Mouse (Mus musculus): ENCODE results near the gene Tiam2. TPM values are rescaled to one million over a fixed set of nuclear protein-coding genes. Genes with fewer than 3 reads are reported as not detected.

The Tiam2 gene
- total and polyA plus RNA-seq, 3 experiments = 5.9 to 9.5 (median 9.4) TPM

DNA sequence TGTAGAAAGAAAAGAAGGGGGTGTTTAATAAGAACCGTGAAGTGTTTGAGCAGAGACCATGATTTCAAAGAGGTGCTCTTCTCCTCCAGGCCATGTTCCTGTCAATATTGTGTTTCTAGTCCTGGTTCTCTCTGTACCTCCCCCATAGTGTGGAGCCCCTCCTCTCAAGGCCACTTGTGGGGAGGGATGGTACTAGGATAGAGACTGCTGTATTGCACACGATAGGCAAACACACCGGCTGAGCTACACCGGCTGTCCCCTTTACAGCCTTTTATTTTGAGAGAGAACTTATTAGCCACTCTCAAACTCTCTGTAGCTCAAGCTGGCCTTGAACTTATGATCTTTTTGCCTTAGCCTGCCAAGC is 11.1 kb downstream of the Tiam2 start:
- DNase-seq (ENCODE audit: extremely low read depth) = no peak
- H3K27ac ChIP-seq (ENCODE audit: insufficient read depth, low read depth) = no peak overlapping the region
- no peaks in the 10 kb centered on the region for H3K27me3 ChIP-seq (replicated peaks)
- TF ChIP-seq ZNF384 (IDR thresholded peaks at IDR 0.05; ENCODE audit: low read depth, low read length) = no peak
- no peak for TF ChIP-seq HCFC1 (IDR thresholded peaks at IDR 0.05; ENCODE audit: low read depth, low read length)
- no peak for TF ChIP-seq MAZ (IDR thresholded peaks at IDR 0.05; ENCODE audit: low read depth, low read length)
- no peak for TF ChIP-seq GABPA (IDR thresholded peaks at IDR 0.05; ENCODE audit: insufficient replicate concordance, low read depth, low read length)
- TF ChIP-seq MXI1 (IDR thresholded peaks at IDR 0.05; ENCODE audit: low read depth, low read length) = no peak
- no peak for TF ChIP-seq POLR2A (IDR thresholded peaks at IDR 0.05; ENCODE audit: low read depth, low read length)
- TF ChIP-seq ETS1 (conservative IDR thresholded peaks at IDR 0.05; ENCODE audit: low read depth, low read length) = no peak
- no peak for TF ChIP-seq CTCF (conservative IDR thresholded peaks at IDR 0.05 in 1 of 2, IDR thresholded peaks at IDR 0.05 in 1 of 2; ENCODE audit: low read depth in 2 of 2, low read length in 2 of 2)
- no peak for TF ChIP-seq RAD21 (IDR thresholded peaks at IDR 0.05; ENCODE audit: low read depth, low read length)
- TF ChIP-seq TCF12 (IDR thresholded peaks at IDR 0.05; ENCODE audit: low read depth, low read length) = no peak
- no peak for TF ChIP-seq SIN3A (IDR thresholded peaks at IDR 0.05; ENCODE audit: low read length)
- TF ChIP-seq CHD1 (IDR thresholded peaks at IDR 0.05; ENCODE audit: low read depth, low read length) = no peak
- no peak for TF ChIP-seq ZMIZ1 (IDR thresholded peaks at IDR 0.05; ENCODE audit: low read depth, low read length)
- TF ChIP-seq RCOR1 (conservative IDR thresholded peaks at IDR 0.05; ENCODE audit: low read depth, low read length) = no peak
- TF ChIP-seq USF1 (IDR thresholded peaks at IDR 0.05; ENCODE audit: low read depth, low read length) = no peak
- TF ChIP-seq MYC (IDR thresholded peaks at IDR 0.05; ENCODE audit: low read depth, low read length) = no peak
- no peak for TF ChIP-seq KAT2A (IDR thresholded peaks at IDR 0.05; ENCODE audit: insufficient replicate concordance, low read length)
- no peak for TF ChIP-seq PAX5 (IDR thresholded peaks at IDR 0.05; ENCODE audit: low read length)
- TF ChIP-seq UBTF (IDR thresholded peaks at IDR 0.05; ENCODE audit: low read depth, low read length) = no peak
- TF ChIP-seq USF2 (conservative IDR thresholded peaks at IDR 0.05; ENCODE audit: low read depth, low read length) = no peak
- H3K36me3 ChIP-seq (replicated peaks in 1 of 2; ENCODE audit: control insufficient read depth in 1 of 2, insufficient read depth in 1 of 2, low read length in 1 of 2) = no peaks in the 10 kb centered on the region
- in situ Hi-C loops (cut with MboI; ENCODE audit: low pct_ligation_motif_present, low pct_unique_long_range_greater_than_20kb, low sequenced_read_pairs) = no loop called here
- H3K9me3 ChIP-seq (replicated peaks; ENCODE audit: low read length) = no peaks in the 10 kb centered on the region
- H3K4me2 ChIP-seq (ENCODE audit: insufficient read depth, low read depth, poor library complexity, severe bottlenecking) = no peak overlapping the region
- H3K4me1 ChIP-seq (ENCODE audit: control insufficient read depth in 1 of 2, insufficient read depth in 2 of 2) = no peaks in the 10 kb centered on the region
- dilution Hi-C loops (cut with MboI; ENCODE audit: extremely low pct_ligation_motif_present, extremely low pct_unique_long_range_greater_than_20kb, low sequenced_read_pairs) = no loop called here
- no peaks in the 10 kb centered on the region for H3K79me2 ChIP-seq (replicated peaks; ENCODE audit: control insufficient read depth, extremely low read depth, insufficient read depth, poor library complexity, severe bottlenecking)
- H3K9ac ChIP-seq (ENCODE audit: insufficient read depth, low read depth) = no peak overlapping the region
- H3K4me3 ChIP-seq (replicated peaks in 1 of 3; ENCODE audit: low read depth in 2 of 3, low read length in 2 of 3, poor library complexity in 1 of 3) = no peak overlapping the region

DNA sequence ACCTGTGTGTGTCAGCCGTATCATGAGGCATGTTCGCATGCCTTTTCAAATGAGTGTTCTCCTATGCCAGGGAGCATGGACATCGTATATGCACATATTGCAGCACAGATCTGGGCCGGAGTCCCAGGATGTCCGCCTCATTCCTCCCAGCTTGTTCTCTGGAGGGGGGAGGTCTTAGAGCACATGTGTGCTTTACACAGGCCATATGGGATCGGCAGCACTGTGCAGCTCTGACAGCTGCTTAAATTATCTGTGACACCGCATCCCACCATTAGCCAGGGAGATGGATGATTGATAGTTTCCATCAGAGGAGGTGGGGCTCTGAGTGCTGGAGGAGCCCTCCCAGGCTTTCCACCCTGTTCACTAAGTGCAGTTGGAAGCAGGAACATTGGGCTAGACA is 12.4 kb downstream of the Tiam2 start:
- in situ Hi-C loops (cut with MboI; ENCODE audit: low pct_ligation_motif_present, low pct_unique_long_range_greater_than_20kb, low sequenced_read_pairs) = no loop called here
- Histone ChIP-seq H3K79me2 (replicated peaks; ENCODE audit: control insufficient read depth, extremely low read depth, insufficient read depth, poor library complexity, severe bottlenecking) (no peaks in the 10 kb centered on the region), H3K36me3 (replicated peaks in 1 of 2; ENCODE audit: control insufficient read depth in 1 of 2, insufficient read depth in 1 of 2, low read length in 1 of 2) (no peaks in the 10 kb centered on the region), H3K4me3 (replicated peaks in 1 of 3; ENCODE audit: low read depth in 2 of 3, low read length in 2 of 3, poor library complexity in 1 of 3) (no peak overlapping the region), H3K9me3 (replicated peaks; ENCODE audit: low read length) (no peaks in the 10 kb centered on the region), H3K4me2 (ENCODE audit: insufficient read depth, low read depth, poor library complexity, severe bottlenecking) (no peak overlapping the region), H3K9ac (ENCODE audit: insufficient read depth, low read depth) (no peak overlapping the region), H3K4me1 (ENCODE audit: control insufficient read depth in 1 of 2, insufficient read depth in 2 of 2) (no peaks in the 10 kb centered on the region), H3K27ac (ENCODE audit: insufficient read depth, low read depth) (no peak overlapping the region), H3K27me3 (replicated peaks) (no peaks in the 10 kb centered on the region)
- dilution Hi-C loops (cut with MboI; ENCODE audit: extremely low pct_ligation_motif_present, extremely low pct_unique_long_range_greater_than_20kb, low sequenced_read_pairs) = no loop called here
- TF ChIP-seq SMC3 (IDR thresholded peaks at IDR 0.05; ENCODE audit: low read depth, low read length) (no peak), MEF2A (IDR thresholded peaks at IDR 0.05; ENCODE audit: borderline replicate concordance, low read depth, low read length) (no peak), PAX5 (IDR thresholded peaks at IDR 0.05; ENCODE audit: low read length) (no peak), CHD2 (IDR thresholded peaks at IDR 0.05; ENCODE audit: low read length) (no peak), MAZ (IDR thresholded peaks at IDR 0.05; ENCODE audit: low read depth, low read length) (no peak), MYC (IDR thresholded peaks at IDR 0.05; ENCODE audit: low read depth, low read length) (no peak), E2F4 (IDR thresholded peaks at IDR 0.05; ENCODE audit: insufficient replicate concordance, low read depth, low read length) (no peak), USF1 (IDR thresholded peaks at IDR 0.05; ENCODE audit: low read depth, low read length) (no peak), GABPA (IDR thresholded peaks at IDR 0.05; ENCODE audit: insufficient replicate concordance, low read depth, low read length) (no peak), HCFC1 (IDR thresholded peaks at IDR 0.05; ENCODE audit: low read depth, low read length) (no peak), TCF12 (IDR thresholded peaks at IDR 0.05; ENCODE audit: low read depth, low read length) (no peak), ZC3H11A (IDR thresholded peaks at IDR 0.05; ENCODE audit: low read depth, low read length) (no peak), NELFE (IDR thresholded peaks at IDR 0.05; ENCODE audit: low read depth, low read length) (no peak), MAFK (IDR thresholded peaks at IDR 0.05; ENCODE audit: insufficient replicate concordance, low read length) (no peak), RCOR1 (conservative IDR thresholded peaks at IDR 0.05; ENCODE audit: low read depth, low read length) (no peak)
- no peak for DNase-seq (ENCODE audit: extremely low read depth)
